Mouse (Mus musculus) cortical plate, adult 2 months (tissue): Measurements from ENCODE around the gene Mybph. TPM values are rescaled to one million over a fixed set of nuclear protein-coding genes. Genes with fewer than 3 reads are reported as not detected.

Source experiments
- H3K27ac ChIP-seq: fragments of 200-500 bp; 2 replicates; pipeline ENCODE4 v1.5.1; 2012; ENCODE audit warnings: low read length, control low read depth, inconsistent platforms; ENCODE audit not compliant: insufficient read depth
- H3K4me1 ChIP-seq: fragments of 200-500 bp; 2 replicates; pipeline ENCODE4 v1.6.1; 2011; ENCODE audit warnings: low read length; ENCODE audit not compliant: control insufficient read depth, insufficient read depth
- H3K4me3 ChIP-seq: fragments of 200-500 bp; 2 replicates; pipeline ENCODE4 v1.5.1; 2011; ENCODE audit warnings: mild to moderate bottlenecking, low read length, control low read depth; ENCODE audit not compliant: insufficient read depth
- CTCF ChIP-seq: fragments of 200-500 bp; IDR thresholded peaks from 2 replicates; pipeline ENCODE4 v1.5.1; 2011; ENCODE audit warnings: mild to moderate bottlenecking, control low read depth, low read length; ENCODE audit not compliant: insufficient read depth; ENCODE audit errors: extremely low read depth
- POLR2A ChIP-seq: fragments of 200-500 bp; IDR thresholded peaks from 2 replicates; pipeline ENCODE4 v1.6.1; 2011; ENCODE audit warnings: mild to moderate bottlenecking, low read length, control low read depth; ENCODE audit not compliant: insufficient read depth; ENCODE audit errors: extremely low read depth
- polyA plus RNA-seq: library from polyadenylated mRNA; depleted of rRNA; stranded (reverse); fragments of >200 nt; gene quantifications from 2 replicates; pipeline ENCODE4 v1.2.3, GENCODE M21; 2012

Gene Mybph
- polyA plus RNA-seq, 1 experiment, result 0.23 TPM

DNA sequence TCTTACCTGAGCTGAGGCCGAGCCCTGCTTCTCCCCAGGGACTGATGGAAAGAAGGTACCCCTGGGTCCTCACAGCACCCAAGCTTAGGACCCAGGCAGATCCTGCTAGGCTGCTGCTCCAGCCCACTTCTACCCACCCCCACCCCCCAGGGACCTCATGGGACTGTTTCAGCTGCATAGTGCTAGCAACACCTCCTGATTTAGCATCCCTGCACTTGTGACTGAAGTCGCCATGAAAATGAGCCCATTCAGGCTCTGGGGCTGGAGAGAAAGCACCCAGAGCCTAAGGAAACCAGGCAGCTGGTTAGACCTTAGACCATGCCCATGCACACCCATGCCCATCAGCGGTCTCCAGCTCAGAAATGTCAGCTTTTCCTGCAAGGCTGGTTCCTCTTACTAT lies 24.7 kb downstream of the Mybph start:
- H3K27ac ChIP-seq, result no peak overlapping the region
- H3K4me1 ChIP-seq, result peaks cover 14% of the 10 kb centered on the region
- no peak overlapping the region for H3K4me3 ChIP-seq
- TF ChIP-seq POLR2A (no peak), CTCF (no peak)

DNA sequence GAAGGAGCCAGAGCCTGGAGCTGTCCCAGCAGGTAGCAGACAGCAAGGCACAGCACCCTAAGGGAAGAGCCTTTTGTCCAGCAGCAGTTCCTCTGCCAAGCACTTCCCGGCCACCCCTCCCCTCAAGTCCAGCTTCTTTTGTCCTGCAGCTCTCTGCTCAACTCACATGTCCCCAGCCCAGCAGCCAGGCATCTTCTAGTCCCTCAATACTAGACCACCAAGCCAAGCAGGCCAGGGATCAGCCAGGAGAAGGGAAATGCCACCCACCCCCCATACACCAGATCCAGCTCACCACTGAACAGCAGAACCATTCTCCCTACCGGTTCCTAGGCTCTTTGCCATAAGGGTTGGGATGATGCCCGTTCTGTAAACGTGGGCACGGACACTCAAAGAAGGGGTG lies 26.4 kb downstream of the Mybph start:
- H3K27ac ChIP-seq, result peak overlapping the region; percentile 57; the same call in 1 of the 2 replicates
- TF ChIP-seq CTCF (no peak), POLR2A (no peak)
- no peak overlapping the region for H3K4me3 ChIP-seq
- H3K4me1 ChIP-seq, result peaks cover 14% of the 10 kb centered on the region

DNA sequence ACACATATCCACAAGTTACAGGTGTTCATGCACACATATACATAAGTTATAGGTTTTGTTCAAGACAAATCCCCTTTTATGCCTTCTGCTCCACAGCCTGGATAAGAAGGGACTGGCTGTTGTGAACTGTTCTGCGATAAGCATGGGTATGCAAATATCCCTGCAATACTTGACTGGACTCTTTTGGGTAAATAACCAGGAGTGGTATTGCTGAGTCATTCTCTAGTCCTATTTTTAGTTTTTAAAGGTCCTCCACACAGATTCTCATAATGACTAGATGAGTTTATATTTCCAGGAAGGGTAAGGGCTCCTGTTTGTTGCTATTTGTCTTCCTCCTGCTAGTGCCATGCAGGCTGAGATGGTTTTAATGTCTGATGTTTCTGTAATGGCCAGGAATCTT lies 27.9 kb downstream of the Mybph start:
- TF ChIP-seq POLR2A (no peak), CTCF (no peak)

DNA sequence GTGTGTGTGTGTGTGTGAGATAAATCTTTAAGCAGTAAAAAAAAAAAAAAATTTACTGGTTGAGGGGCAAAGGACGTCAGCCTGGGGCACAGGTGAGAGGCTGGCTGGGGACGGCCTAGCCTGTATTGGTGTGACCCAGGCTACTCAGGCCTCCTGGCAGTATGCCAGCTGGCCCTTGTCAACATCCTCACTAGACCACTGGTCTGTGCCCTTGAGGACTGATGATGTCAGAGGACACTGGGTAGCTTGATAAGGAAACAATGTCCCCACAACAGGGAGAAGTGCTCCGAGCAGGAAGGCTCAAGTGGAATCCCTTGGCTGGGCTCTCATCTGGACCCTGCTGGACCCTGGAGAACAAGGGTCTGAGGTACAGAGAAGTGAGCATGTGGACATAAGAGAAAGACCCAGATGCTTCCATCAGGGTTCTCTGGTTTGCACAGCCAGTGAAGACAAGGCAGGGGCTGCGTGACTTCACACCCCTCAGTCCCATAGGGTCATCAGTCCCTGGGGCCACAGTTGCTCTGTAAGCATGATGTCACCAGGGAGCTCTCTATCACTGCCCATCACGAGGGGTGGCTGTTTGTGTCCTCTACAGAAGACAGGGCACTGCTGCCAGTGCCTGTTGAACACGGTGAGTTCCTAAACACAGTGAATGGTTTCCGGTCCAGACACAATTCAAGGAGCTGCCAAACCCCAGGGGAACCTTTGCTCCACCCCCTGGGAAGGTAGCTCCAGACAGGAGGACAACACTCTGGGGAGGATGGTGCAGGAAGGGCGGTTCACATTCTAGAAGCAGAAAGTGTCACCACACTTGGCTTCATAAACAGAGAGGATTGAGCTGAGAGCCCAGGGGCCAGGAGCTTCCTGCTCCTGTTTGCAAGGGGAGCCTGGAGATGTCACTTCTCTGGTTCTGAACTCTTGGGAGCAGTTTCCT lies 29.1 kb downstream of the Mybph start:
- TF ChIP-seq CTCF (no peak), POLR2A (no peak)
- Histone ChIP-seq H3K4me3 (no peak overlapping the region), H3K27ac (no peak overlapping the region), H3K4me1 (peaks cover 14% of the 10 kb centered on the region)

More for the DNA sequence above, 27.9 kb downstream of the Mybph start:
- no peak overlapping the region for H3K27ac ChIP-seq
- peaks cover 14% of the 10 kb centered on the region for H3K4me1 ChIP-seq
- no peak overlapping the region for H3K4me3 ChIP-seq

DNA sequence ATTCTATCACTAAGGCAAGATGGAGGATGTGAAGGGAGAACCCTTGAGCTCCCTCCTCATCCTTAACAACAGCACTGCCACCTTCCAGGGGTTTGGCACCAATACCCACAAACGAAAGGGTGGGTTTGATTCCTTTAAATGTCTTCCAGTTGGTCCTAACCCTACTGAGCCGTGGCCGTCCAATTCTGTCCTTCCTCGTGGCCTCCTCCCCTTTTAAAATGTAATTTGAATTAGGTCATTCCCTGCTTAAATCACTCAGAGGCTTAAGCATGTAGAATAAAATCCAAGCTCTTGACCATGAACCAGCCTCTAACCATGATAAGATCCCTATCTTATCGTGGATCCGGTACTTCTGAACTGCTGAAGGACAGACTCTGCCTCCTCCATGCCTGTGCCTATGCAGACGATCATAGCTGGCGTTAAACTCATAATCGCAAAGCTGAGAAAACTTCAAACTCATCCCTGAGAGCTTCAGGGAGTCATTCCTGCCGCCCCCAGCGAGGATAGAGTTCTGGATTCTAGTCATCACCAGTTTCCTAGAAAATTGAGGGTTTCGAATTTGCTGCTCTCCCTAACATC lies 31.5 kb downstream of the Mybph start:
- no peak overlapping the region for H3K4me3 ChIP-seq
- TF ChIP-seq POLR2A (no peak), CTCF (no peak)
- peaks cover 2% of the 10 kb centered on the region for H3K4me1 ChIP-seq
- H3K27ac ChIP-seq, result no peak overlapping the region

DNA sequence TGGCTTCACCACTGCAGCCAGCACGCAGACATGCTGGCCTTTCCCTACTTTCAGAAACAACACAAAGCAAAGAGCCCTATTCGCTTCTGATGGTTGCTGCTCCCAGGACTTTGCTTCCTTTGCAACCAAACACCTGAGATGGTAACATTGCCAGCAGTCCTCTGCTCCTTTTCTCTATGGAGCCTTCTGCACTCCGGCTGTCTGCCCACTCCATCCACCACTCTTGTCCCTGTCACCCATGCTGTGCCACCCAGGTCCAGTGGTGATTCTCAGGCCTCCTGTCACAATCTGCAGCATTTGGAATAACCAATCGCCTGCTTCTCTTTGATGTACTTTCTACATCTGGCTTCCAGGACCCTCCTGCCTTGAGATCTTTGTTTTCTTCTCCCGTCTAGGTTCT lies 32.1 kb downstream of the Mybph start:
- Histone ChIP-seq H3K27ac (no peak overlapping the region), H3K4me1 (peaks cover 7% of the 10 kb centered on the region), H3K4me3 (no peak overlapping the region)
- TF ChIP-seq CTCF, result no peak
- TF ChIP-seq POLR2A, result no peak

DNA sequence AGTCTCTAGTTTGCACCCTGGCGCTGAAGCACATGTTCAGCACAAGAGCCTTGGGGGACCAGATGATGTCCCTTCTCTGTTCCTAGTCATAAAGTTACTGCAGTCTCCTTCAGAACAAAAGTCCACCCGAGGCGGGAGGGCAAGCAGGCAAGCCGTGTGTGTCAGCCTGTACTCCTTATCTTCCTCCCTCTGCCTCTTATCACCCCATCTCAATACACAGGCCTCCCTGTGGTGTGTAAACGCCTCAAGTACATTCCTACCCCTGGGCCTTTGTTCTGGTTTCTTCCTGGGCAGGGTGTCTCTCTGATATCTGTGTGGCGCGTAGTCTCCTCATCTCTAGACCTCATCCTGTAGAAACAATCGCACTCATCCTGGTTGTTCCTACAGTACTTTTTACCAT lies 33.5 kb downstream of the Mybph start:
- Histone ChIP-seq H3K4me1 (peaks cover 8% of the 10 kb centered on the region), H3K4me3 (no peak overlapping the region), H3K27ac (no peak overlapping the region)
- TF ChIP-seq POLR2A, result no peak
- no peak for TF ChIP-seq CTCF

DNA sequence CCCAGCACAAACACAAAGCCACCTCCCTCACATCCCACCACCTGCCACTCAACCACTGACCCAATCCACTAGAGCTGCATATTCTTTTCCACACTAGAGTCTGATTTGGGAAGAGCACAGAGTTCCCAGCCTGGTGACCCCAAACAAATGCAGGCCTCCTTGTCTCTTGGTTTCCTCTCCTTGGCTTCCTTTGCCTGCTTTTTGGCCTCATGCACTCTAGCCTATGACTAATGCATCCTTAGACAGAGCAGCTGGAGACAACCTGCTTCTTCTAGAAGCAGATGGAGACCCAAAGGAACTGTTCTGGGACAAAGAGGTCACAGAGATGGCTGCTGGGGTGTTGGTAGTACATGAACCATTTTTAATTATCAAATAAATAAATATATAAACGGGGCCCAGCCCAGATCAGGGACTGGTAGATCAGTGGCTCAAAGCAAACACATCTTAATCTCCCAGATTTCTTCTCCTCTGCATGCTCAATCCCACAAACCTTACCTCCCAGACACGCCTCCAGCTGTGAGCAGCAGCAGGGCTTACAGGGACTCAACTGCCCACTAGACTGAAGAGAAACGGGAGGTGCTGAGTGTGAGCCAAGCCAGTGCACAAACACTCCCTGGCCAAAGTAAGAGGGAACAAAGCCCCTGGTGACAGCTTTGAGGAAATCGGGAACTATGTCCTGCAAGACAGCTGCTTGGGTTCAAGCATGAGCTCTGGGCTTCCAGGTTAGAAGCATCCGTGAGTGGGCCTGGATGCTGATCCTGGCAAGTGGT lies 36.7 kb downstream of the Mybph start:
- Histone ChIP-seq H3K27ac (no peak overlapping the region), H3K4me1 (peaks cover 8% of the 10 kb centered on the region), H3K4me3 (peak overlapping the region; percentile 7; the same call in 1 of the 2 replicates)
- TF ChIP-seq CTCF, result no peak
- TF ChIP-seq POLR2A, result no peak

DNA sequence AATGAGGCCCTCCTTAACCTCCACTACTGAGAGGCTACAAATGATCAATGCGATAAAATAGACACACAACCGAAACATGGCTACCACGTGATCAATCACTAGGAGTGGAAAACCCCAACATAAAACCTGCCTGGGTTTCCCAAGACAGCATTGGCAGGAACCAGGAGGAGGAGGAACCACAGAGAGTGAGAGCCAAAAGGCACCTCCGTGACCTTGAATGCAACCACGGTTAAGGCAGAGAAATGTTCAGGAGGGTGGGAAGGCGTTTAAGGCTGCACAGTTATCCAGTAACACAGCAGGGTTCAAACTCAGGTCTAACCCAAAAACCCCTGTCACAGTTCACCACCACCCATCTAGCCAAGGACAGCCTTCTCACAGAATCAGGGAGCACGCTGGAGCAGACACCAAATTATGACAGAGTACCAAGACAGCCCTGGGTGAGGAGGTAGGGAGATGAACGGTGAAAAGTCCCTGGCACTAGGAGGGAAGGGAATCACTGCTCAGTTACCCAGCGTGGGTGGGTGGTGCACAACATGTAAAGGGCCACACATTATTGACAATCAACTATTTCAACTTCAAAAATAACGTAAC lies 37.5 kb downstream of the Mybph start:
- Histone ChIP-seq H3K4me3 (peak overlapping the region; percentile 7; the same call in 1 of the 2 replicates), H3K4me1 (peaks cover 8% of the 10 kb centered on the region), H3K27ac (0 out of 2 replicates have a peak overlapping the region, but pooled peaks have one; percentile 3)
- TF ChIP-seq CTCF (no peak), POLR2A (no peak)
